Mouse (Mus musculus) right cerebral cortex, adult 2 months (tissue): ENCODE measurements around the gene Gm45623.

ENCODE experiments used
- DNase-seq, 2 experiments: peaks; one replicate each; pipeline ENCODE4 v3.0.0; 2021 to 2022; ENCODE audit warnings: low spot score in 2 of 2

The Gm45623 gene

GRCm38 (mm10) chr13:56752474-56753191 is 994 bp downstream of the Gm45623 start:
- no peak for DNase-seq

- no peak for DNase-seq
Measured at GRCm38 (mm10) chr13:56751774-56752173, 1.9 kb downstream of the Gm45623 start.

GRCm38 (mm10) chr13:56749377-56749776 is 4.2 kb downstream of the Gm45623 start:
- DNase-seq, result no peak

- no peak for DNase-seq
Measured at GRCm38 (mm10) chr13:56747554-56747953, 6.1 kb downstream of the Gm45623 start.

GRCm38 (mm10) chr13:56746739-56747532 is 6.7 kb downstream of the Gm45623 start:
- DNase-seq, result no peak

- DNase-seq, result no peak
Measured at GRCm38 (mm10) chr13:56742325-56742901, 11.2 kb downstream of the Gm45623 start.

GRCm38 (mm10) chr13:56741691-56742090 is 11.9 kb downstream of the Gm45623 start:
- no peak for DNase-seq

GRCm38 (mm10) chr13:56740496-56740895 is 13.1 kb downstream of the Gm45623 start:
- no peak for DNase-seq

GRCm38 (mm10) chr13:56739556-56739955 is 14.1 kb downstream of the Gm45623 start:
- DNase-seq, result no peak

GRCm38 (mm10) chr13:56735212-56735875 is 18.3 kb downstream of the Gm45623 start:
- DNase-seq, result peak; percentile 39 to 40

GRCm38 (mm10) chr13:56734617-56735016 is 19.0 kb downstream of the Gm45623 start:
- DNase-seq, result no peak

- DNase-seq, result no peak
Measured at GRCm38 (mm10) chr13:56729046-56729445, 24.6 kb downstream of the Gm45623 start.

- peak; percentile 23 to 27 for DNase-seq
Measured at GRCm38 (mm10) chr13:56726551-56726950, 27.1 kb downstream of the Gm45623 start.

GRCm38 (mm10) chr13:56712221-56712620 is 41.4 kb downstream of the Gm45623 start:
- DNase-seq, result no peak

- no peak for DNase-seq
Measured at GRCm38 (mm10) chr13:56710620-56711019, 43.0 kb downstream of the Gm45623 start.

- peak in 1 of 2 experiments; percentile 21 for DNase-seq
Measured at GRCm38 (mm10) chr13:56707606-56708005, 46.0 kb downstream of the Gm45623 start.

GRCm38 (mm10) chr13:56707111-56707510 is 46.5 kb downstream of the Gm45623 start:
- no peak for DNase-seq

GRCm38 (mm10) chr13:56704596-56704995 is 49.0 kb downstream of the Gm45623 start:
- no peak for DNase-seq

- no peak for DNase-seq
Measured at GRCm38 (mm10) chr13:56703871-56704321, 49.7 kb downstream of the Gm45623 start.

GRCm38 (mm10) chr13:56703222-56703870 is 50.3 kb downstream of the Gm45623 start:
- DNase-seq, result peak; percentile 38 to 60

- peak; percentile 66 to 78 for DNase-seq
Measured at GRCm38 (mm10) chr13:56702469-56703221, 51.0 kb downstream of the Gm45623 start, which contains the start of gene Smad5. Gene Smad5 (plus strand): TSS chr13:56703010.
